Mouse (Mus musculus) E14TG2a.4 (cell line): ENCODE results near the gene Ccdc60.

Source experiments
- CTCF ChIP-seq: conservative IDR thresholded peaks from 2 replicates; pipeline ENCODE4 v1.5.1; 2014; ENCODE audit warnings: low read length
- POU5F1 ChIP-seq: IDR thresholded peaks from 2 replicates; pipeline ENCODE4 v1.6.1; 2014; ENCODE audit warnings: low read length, borderline replicate concordance

GRCm38 (mm10) chr5:116208741-116209368 lies 79.9 kb downstream of the Ccdc60 start:
- no peak for TF ChIP-seq CTCF
- TF ChIP-seq POU5F1: no peak
